Mouse (Mus musculus) central nervous system, embryonic 14 days (tissue): ENCODE results near the gene Magea8. TPM values are rescaled to one million over a fixed set of nuclear protein-coding genes. Genes with fewer than 3 reads are reported as not detected.

Experiments
- polyA plus RNA-seq: library from polyadenylated mRNA; depleted of rRNA; stranded (reverse); fragments of >200 nt; gene quantifications from 2 replicates; pipeline ENCODE4 v1.2.3, GENCODE M21; 2012; rRNA removed

The Magea8 gene
- not detected in 2 replicates for polyA plus RNA-seq

GRCm38 (mm10) chrX:154995750-154996149 is at the start of gene Magea8:
TSS of gene Magea8 (minus strand) at chrX:154995850.

GRCm38 (mm10) chrX:154949405-154949804 is 46.2 kb downstream of the Magea8 start, which contains the start of gene Magea3:
TSS of gene Magea3 (minus strand) at chrX:154949505.

GRCm38 (mm10) chrX:154935887-154936286 is 59.8 kb downstream of the Magea8 start, which contains the start of gene Magea6:
TSS of gene Magea6 (minus strand) at chrX:154935987.

Other genes starting within 250 kb of the Magea8 start
- not detected in 2 replicates for gene Cldn34b1, start 105.6 kb downstream of the Magea8 start, polyA plus RNA-seq
- not detected in 2 replicates for gene Magea6, start 59.9 kb downstream of the Magea8 start, polyA plus RNA-seq
- not detected in 2 replicates for gene Magea3, start 46.3 kb downstream of the Magea8 start, polyA plus RNA-seq
- gene Magea5, start 67.3 kb upstream of the Magea8 start, polyA plus RNA-seq = not detected in 2 replicates
- gene Magea1, start 93.9 kb upstream of the Magea8 start, polyA plus RNA-seq = not detected in 2 replicates
- gene Magea2, start 97.8 kb upstream of the Magea8 start, polyA plus RNA-seq = not detected in 2 replicates
- gene Cldn34b2, start 132.6 kb upstream of the Magea8 start, polyA plus RNA-seq = not detected in 2 replicates
- 39.6 and 48.1 TPM in 2 replicates for gene Sat1, start 220.6 kb upstream of the Magea8 start, polyA plus RNA-seq